Mouse (Mus musculus) retina, postnatal 7 days (tissue): Measurements from ENCODE around the gene Olfr843.

ENCODE experiments used
- DNase-seq: peaks from one replicate; pipeline ENCODE4 v3.0.0-alpha.2; 2012; ENCODE audit warnings: low read depth, low spot score

The Olfr843 gene

GRCm38 (mm10) chr9:19251887-19252286 is at the start of gene Olfr843:
Olfr843 (minus strand) TSS chr9:19251987.
- DNase-seq = no peak
